ENCODE assay signal across 8 mouse cellular contexts in genomic region chr4:141790524-141790990, GRCm38 (mm10). TPM values are rescaled to one million over a fixed set of nuclear protein-coding genes. Genes with fewer than 3 reads are reported as not detected.
DNase-seq lines count a peak whose midpoint lies in the region; ATAC-seq and TF ChIP-seq lines count a peak whose summit lies in the region.

Dnajc16 (minus strand) TSS chr4:141790931.

- H3K36me3 ChIP-seq in hindbrain, embryonic 10.5 days: peaks cover 24% of the 10 kb centered on the region
- H3K36me3 ChIP-seq in lung, postnatal 0 days (ENCODE audit: insufficient read depth, low read length): no peaks in the 10 kb centered on the region

- ATAC-seq in frontal cortex, adult (ENCODE audit: low TSS enrichment): peak; percentile 71
- ATAC-seq in lung, postnatal 0 days: peak; percentile 77

- peak within 1 kb of the TSS; percentile 95 for H3K27ac ChIP-seq in hindbrain, embryonic 10.5 days
- peak within 1 kb of the TSS; percentile 84 for H3K27ac ChIP-seq in lung, postnatal 0 days (ENCODE audit: low read length)

- H3K9me3 ChIP-seq in hindbrain, embryonic 10.5 days: no peaks in the 10 kb centered on the region
- H3K9me3 ChIP-seq in lung, postnatal 0 days (ENCODE audit: low read length): no peaks in the 10 kb centered on the region

- H3K4me1 ChIP-seq in hindbrain, embryonic 10.5 days (replicated peaks): peaks cover 36% of the 10 kb centered on the region
- peaks cover 6% of the 10 kb centered on the region for H3K4me1 ChIP-seq in lung, postnatal 0 days (ENCODE audit: insufficient read depth, low read depth, low read length)

- peak within 1 kb of the TSS; percentile 82 for H3K9ac ChIP-seq in lung, postnatal 0 days (replicated peaks; ENCODE audit: low read depth)

- H3K4me2 ChIP-seq in lung, postnatal 0 days (replicated peaks; ENCODE audit: low read depth, low read length): peak within 1 kb of the TSS; percentile 84

- H3K27me3 ChIP-seq in hindbrain, embryonic 10.5 days (ENCODE audit: insufficient read depth, poor library complexity, severe bottlenecking): no peaks in the 10 kb centered on the region
- no peaks in the 10 kb centered on the region for H3K27me3 ChIP-seq in lung, postnatal 0 days (replicated peaks; ENCODE audit: insufficient read depth, low read length)

- peak; percentile 73; the same call in 1 of the 2 replicates for TF ChIP-seq EP300 in lung, postnatal 0 days (IDR thresholded peaks at IDR 0.05)

- peak within 1 kb of the TSS; percentile 92 for H3K4me3 ChIP-seq in hindbrain, embryonic 10.5 days
- peak within 1 kb of the TSS; percentile 84 for H3K4me3 ChIP-seq in lung, postnatal 0 days (ENCODE audit: low read depth, low read length)

- DNase-seq in MN1 (ENCODE audit: low spot score): peak; percentile 99
- DNase-seq in cerebellum, adult 9-10 months: peak; percentile 98
- peak; percentile 99 for DNase-seq in hindbrain, embryonic 10.5 days (ENCODE audit: low spot score)
- DNase-seq in layer of hippocampus, adult 9-11 months: peak; percentile 99
- peak; percentile 99 for DNase-seq in lung, postnatal 0 days (ENCODE audit: low spot score)
- peak; percentile 92 for DNase-seq in ovary, postnatal 14 days (ENCODE audit: low spot score)
- DNase-seq in thymus, postnatal 14 days: peak; percentile 96

- TF ChIP-seq CTCF in lung, postnatal 0 days (IDR thresholded peaks at IDR 0.05): peak; percentile 5; the same call in 1 of the 2 replicates

- WGBS in hindbrain, embryonic 10.5 days: under 1% methylated on average over 42 of the region's 42 CpGs
- 3% methylated on average over 42 of the region's 42 CpGs for WGBS in lung, postnatal 0 days

RNA-seq across cellular contexts. Expression of gene Dnajc16, which starts in this region (rescaled TPM):
- polyA plus RNA-seq in hindbrain, embryonic 10.5 days (2016; fragmentation: Nextera tagmentation; extraction: Ambion mirVana): 4.5 and 5.5 TPM in 2 replicates
- 3.3 and 3.7 TPM in 2 replicates for polyA plus RNA-seq in lung, postnatal 0 days (2015; fragmentation: Nextera tagmentation; extraction: Ambion mirVana)

Comparison
In these comparisons a context has a peak if more than half of its experiments do, and no peak if none do; other contexts are left out.
1. Peak in every context shown above with its lines: DNase-seq, ATAC-seq, H3K4me3 ChIP-seq and H3K27ac ChIP-seq.